Mouse (Mus musculus) ES-E14 (cell line): ENCODE measurements around the gene Nxn. TPM values are rescaled to one million over a fixed set of nuclear protein-coding genes. Genes with fewer than 3 reads are reported as not detected.

Experiments
- DNase-seq: peaks from one replicate; pipeline ENCODE4 v3.0.0-alpha.2; 2013; ENCODE audit warnings: low read depth, low spot score
- H3K27ac ChIP-seq: 2 replicates; pipeline ENCODE4 v1.5.1; 2012; ENCODE audit warnings: low read depth, mild to moderate bottlenecking, low read length, moderate library complexity, mixed read lengths; ENCODE audit not compliant: poor library complexity, insufficient read depth, severe bottlenecking
- H3K36me3 ChIP-seq: 2 replicates; pipeline ENCODE4 v1.6.1; 2012; ENCODE audit warnings: mild to moderate bottlenecking, low read length, moderate library complexity, mixed read lengths; ENCODE audit not compliant: control insufficient read depth, poor library complexity, insufficient read depth, severe bottlenecking
- H3K4me1 ChIP-seq, 2 experiments: fragments of 150-350 bp in 1 of 2; sonication (generic) in 1 of 2; 2 replicates each; pipeline ENCODE4 v1.6.1; 2012; ENCODE audit warnings: low read length in 2 of 2, mild to moderate bottlenecking in 1 of 2, mixed read lengths in 1 of 2; ENCODE audit not compliant: control insufficient read depth in 2 of 2, insufficient read depth in 2 of 2, poor library complexity in 1 of 2
- H3K4me3 ChIP-seq, 2 experiments: fragments of 150-350 bp in 1 of 2; sonication (generic) in 1 of 2; 2 replicates each; pipeline ENCODE4 v1.5.1; 2012; ENCODE audit warnings: low read length in 2 of 2, low read depth in 1 of 2, mild to moderate bottlenecking in 1 of 2, mixed read lengths in 1 of 2; ENCODE audit not compliant: insufficient read depth in 1 of 2, poor library complexity in 1 of 2, severe bottlenecking in 1 of 2
- H3K9ac ChIP-seq: 2 replicates; pipeline ENCODE4 v1.6.1; 2012; ENCODE audit warnings: low read depth, mild to moderate bottlenecking, low read length, mixed read lengths; ENCODE audit not compliant: poor library complexity, insufficient read depth, severe bottlenecking
- H3K9me3 ChIP-seq: fragments of 150-350 bp; sonication (generic); 2 replicates; pipeline ENCODE4 v1.6.1; 2012; ENCODE audit warnings: low read depth, mild to moderate bottlenecking, low read length; ENCODE audit not compliant: control insufficient read depth, insufficient read depth
- CHD2 ChIP-seq: IDR thresholded peaks from 2 replicates; pipeline ENCODE4 v1.6.1; 2014; ENCODE audit warnings: mild to moderate bottlenecking, low read depth, low read length, inconsistent platforms
- HCFC1 ChIP-seq: IDR thresholded peaks from 2 replicates; pipeline ENCODE4 v1.6.1; 2012; ENCODE audit warnings: low read length, inconsistent platforms, borderline replicate concordance; ENCODE audit not compliant: insufficient read depth
- MAFK ChIP-seq: IDR thresholded peaks from 2 replicates; pipeline ENCODE4 v1.6.1; 2014; ENCODE audit warnings: mild to moderate bottlenecking, low read depth, low read length, inconsistent platforms; ENCODE audit not compliant: insufficient read depth
- ZC3H11A ChIP-seq: IDR thresholded peaks from 2 replicates; pipeline ENCODE4 v1.6.1; 2012; ENCODE audit warnings: low read depth, mild to moderate bottlenecking, inconsistent platforms, low read length, borderline replicate concordance
- ZNF384 ChIP-seq: IDR thresholded peaks from 2 replicates; pipeline ENCODE4 v1.6.1; 2012; ENCODE audit warnings: low read depth, low read length, inconsistent platforms
- in situ Hi-C, 2 experiments: fragments of 600-800 bp; cut with MboI; formaldehyde crosslinking; loops; one replicate each; pipeline ENCODE4 v1.15.1; 2025; ENCODE audit warnings: low sequenced_read_pairs in 2 of 2, inconsistent platforms in 1 of 2; ENCODE audit not compliant: unreplicated experiment in 2 of 2
- total RNA-seq: library from RNA; depleted of rRNA; stranded (reverse); fragments of 300-350 nt; gene quantifications from 2 replicates; pipeline ENCODE4 v1.2.3, GENCODE M21; 2012

Gene Nxn
- total RNA-seq, 1 experiment: 48.0 TPM

DNA sequence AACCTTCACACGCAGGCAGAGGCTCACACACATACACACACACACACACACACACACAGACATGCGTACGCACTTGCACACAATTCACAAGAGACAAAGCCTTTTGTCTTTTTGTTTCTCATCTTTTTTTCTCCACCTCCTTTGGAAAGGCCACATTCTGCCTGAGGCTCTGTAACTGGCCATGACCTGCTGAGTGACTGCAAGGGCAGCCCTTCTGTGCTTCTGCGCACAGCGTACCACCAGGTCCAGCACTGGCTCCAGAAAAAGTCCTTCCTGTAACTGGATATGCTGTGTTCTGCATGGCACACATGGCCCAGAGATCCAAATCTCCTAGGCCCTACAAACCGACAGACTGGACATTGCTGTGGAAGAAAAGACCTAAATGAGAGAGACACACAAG is 38.7 kb downstream of the Nxn start:
- H3K27ac ChIP-seq: no peak overlapping the region
- no peak for DNase-seq
- TF ChIP-seq HCFC1 (no peak), MAFK (no peak), ZNF384 (no peak), CHD2 (no peak), ZC3H11A (no peak)
- in situ Hi-C loops: no loop called here
- no peak overlapping the region for H3K4me3 ChIP-seq
- no peak overlapping the region for H3K9ac ChIP-seq
- H3K4me1 ChIP-seq: peaks cover 12 to 24% of the 10 kb centered on the region in 2 experiments
- H3K9me3 ChIP-seq: no peaks in the 10 kb centered on the region
- H3K36me3 ChIP-seq: no peaks in the 10 kb centered on the region

DNA sequence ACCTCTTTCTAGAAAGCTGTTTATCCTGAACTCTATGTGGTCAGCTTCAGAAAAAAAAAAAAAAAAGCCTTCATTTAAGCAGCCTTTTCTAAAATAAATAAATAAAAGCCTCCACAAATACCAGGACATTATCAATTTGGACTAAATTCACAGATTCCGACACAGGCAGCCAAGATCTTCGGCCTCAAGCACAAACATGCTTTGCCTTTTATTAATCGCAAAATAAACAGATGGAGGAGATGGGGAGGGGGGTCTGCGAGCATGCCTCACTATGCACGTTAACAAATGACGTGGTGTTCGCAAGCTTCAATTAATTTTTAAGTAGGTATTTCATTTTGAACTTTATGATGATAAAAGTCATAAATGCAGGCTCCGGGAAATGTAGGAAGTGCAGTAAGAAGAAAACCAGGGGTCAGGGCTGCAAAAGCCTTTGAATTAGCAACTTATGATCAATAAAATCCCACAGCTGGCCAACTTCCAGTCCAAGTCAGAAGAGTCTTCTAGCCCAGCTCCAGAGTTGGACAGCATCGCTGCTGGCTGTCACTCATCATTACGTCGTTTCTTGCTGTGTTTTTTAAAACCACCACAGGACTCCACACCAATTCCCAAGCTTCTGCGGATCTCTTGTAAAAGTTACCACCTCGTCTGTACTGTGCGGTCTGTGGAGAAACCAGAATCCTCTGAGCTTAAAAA is 40.2 kb downstream of the Nxn start:
- TF ChIP-seq ZC3H11A (no peak), HCFC1 (no peak), MAFK (no peak), CHD2 (no peak), ZNF384 (no peak)
- DNase-seq: no peak
- Histone ChIP-seq H3K4me1 (peaks cover 12 to 28% of the 10 kb centered on the region in 2 experiments), H3K4me3 (no peak overlapping the region), H3K9ac (no peak overlapping the region), H3K36me3 (no peaks in the 10 kb centered on the region), H3K9me3 (no peaks in the 10 kb centered on the region), H3K27ac (no peak overlapping the region)
- in situ Hi-C loops: no loop called here

DNA sequence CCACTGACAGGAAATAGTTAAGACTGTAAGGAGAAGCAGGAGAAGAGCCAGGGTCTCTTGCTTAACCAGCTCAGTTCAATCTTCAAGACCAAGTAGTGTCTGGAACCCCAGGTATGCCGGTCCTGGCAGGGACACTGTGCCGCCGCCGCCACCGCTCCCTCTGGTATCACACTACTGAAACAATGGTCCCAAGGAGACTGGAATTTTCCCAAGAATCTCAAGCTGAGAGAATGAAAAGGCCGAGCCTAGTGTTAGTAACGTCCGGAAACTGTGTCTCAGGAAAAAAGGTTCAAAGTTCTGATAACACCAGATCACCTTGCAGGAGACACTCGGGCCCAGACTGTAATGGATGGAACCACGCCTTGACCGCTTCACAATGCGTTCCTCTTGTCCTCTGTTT is 41.5 kb downstream of the Nxn start:
- H3K27ac ChIP-seq: peak overlapping the region; percentile 74; the same call in 1 of the 2 replicates
- H3K4me1 ChIP-seq: peaks cover 18 to 31% of the 10 kb centered on the region in 2 experiments
- in situ Hi-C loops: no loop called here
- H3K4me3 ChIP-seq: peak overlapping the region in 1 of 2 experiments; percentile 46; a peak in 3 of 4 replicates
- DNase-seq: no peak
- TF ChIP-seq MAFK (no peak), HCFC1 (no peak), ZNF384 (no peak), CHD2 (no peak), ZC3H11A (no peak)
- peak overlapping the region; percentile 25; the same call in 1 of the 2 replicates for H3K9ac ChIP-seq
- no peaks in the 10 kb centered on the region for H3K9me3 ChIP-seq
- H3K36me3 ChIP-seq: no peaks in the 10 kb centered on the region

DNA sequence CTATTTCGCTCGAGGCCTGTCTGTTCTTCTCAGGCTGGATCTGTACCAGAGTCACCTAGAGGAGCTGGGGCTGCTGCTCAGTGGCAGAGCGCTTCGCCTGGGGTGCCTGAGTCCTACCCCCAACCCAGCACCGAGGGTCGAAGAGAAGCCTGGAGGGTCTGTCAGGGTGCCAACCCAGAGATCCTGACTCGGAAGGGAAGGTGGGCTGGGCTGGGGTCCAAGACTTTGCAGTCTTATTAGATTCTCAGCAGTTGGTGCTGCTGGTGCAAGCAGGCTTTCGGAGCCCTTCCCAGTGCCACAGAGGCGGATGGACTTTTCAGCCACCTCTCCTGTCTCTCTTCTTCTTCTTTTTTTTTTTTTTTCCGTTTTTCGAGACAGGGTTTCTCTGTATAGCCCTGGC is 42.8 kb downstream of the Nxn start:
- in situ Hi-C loops: no loop called here
- Histone ChIP-seq H3K4me3 (no peak overlapping the region; a peak in 1 of 4 replicates), H3K9me3 (no peaks in the 10 kb centered on the region), H3K9ac (no peak overlapping the region), H3K27ac (no peak overlapping the region), H3K36me3 (no peaks in the 10 kb centered on the region), H3K4me1 (peaks cover 27 to 40% of the 10 kb centered on the region in 2 experiments)
- TF ChIP-seq CHD2: no peak
- TF ChIP-seq ZC3H11A: no peak
- no peak for TF ChIP-seq MAFK
- no peak for TF ChIP-seq HCFC1
- TF ChIP-seq ZNF384: no peak
- no peak for DNase-seq

DNA sequence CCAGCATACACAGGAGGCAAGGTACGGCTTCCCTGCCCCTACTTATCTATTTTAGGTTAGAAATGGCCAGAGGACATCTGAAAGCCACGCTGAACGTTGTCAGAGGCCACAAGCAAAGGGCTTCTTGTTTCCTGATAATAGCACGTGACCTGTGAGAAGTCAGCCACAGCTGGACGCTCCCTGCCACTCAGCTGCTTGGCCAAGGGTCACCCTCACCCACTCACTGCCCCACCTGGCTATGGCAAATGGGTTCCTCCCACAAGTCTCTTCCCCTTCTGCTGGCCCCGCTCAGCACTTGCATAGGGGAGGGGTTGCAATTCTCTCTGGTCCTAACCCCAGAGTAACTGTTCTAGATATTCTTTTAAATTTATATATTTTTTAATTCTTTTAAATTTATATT is 43.5 kb downstream of the Nxn start:
- in situ Hi-C loops: no loop called here
- no peak overlapping the region for H3K27ac ChIP-seq
- no peak overlapping the region for H3K4me3 ChIP-seq
- TF ChIP-seq ZC3H11A: no peak
- TF ChIP-seq ZNF384: no peak
- TF ChIP-seq MAFK: no peak
- TF ChIP-seq CHD2: no peak
- no peak for TF ChIP-seq HCFC1
- no peaks in the 10 kb centered on the region for H3K36me3 ChIP-seq
- no peak for DNase-seq
- no peak overlapping the region for H3K9ac ChIP-seq
- H3K4me1 ChIP-seq: peaks cover 31 to 42% of the 10 kb centered on the region in 2 experiments
- H3K9me3 ChIP-seq: no peaks in the 10 kb centered on the region
